Mouse (Mus musculus) CD4-positive helper T cell, adult 2 months (primary cell): ENCODE data around the gene Gm3558.
A peak's percentile ranks its signal among the peaks of the same experiment; 100 is the strongest.
"Not testable (repeated sequence)": the region's sequence is repeated elsewhere in the genome, so short reads cannot be mapped to it uniquely, and the experiment has no call there.

Experiments
- DNase-seq: peaks from one replicate; pipeline ENCODE4 v3.0.0-alpha.2; 2012; ENCODE audit warnings: low read depth, missing footprints, low spot score

Gene Gm3558

GRCm38 (mm10) chr14:7568382-7568781 is at the start of gene Gm3558:
Gene Gm3558, minus strand, starts transcription at chr14:7568566.
- not testable (repeated sequence) for DNase-seq

DNA sequence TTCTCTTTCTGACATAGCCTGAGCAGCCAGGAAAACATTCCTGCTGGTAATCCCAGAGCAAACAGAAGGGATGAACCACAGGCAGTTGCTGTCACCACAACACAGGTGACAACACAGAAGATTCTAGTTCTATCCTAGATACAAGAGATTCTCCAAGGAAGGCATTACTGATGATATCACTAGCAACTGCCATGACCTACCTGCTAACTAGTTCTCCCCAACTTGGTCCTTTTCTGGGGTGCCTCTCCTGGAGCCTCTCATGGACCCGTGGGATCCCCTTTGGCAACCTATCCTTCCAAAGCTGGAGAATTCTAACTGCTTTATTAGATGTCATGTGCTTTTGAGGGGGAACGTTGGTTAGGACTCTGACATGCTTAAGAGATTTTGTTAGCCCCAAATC is 27.1 kb upstream of the Gm3558 start, which contains the start of gene Gm10338:
Gene Gm10338, minus strand, starts transcription at position 101 of the 400 bp plus-strand sequence.
- not testable (repeated sequence) for DNase-seq

GRCm38 (mm10) chr14:7567890-7568289 is 476 bp downstream of the Gm3558 start:
- DNase-seq: peak; percentile 0

- not testable (repeated sequence) for DNase-seq
Observed at GRCm38 (mm10) chr14:7567266-7567665, 1.1 kb downstream of the Gm3558 start.
